Mouse (Mus musculus) midbrain, embryonic 15.5 days (tissue): Measurements from ENCODE around the gene Dnajc4. TPM values are rescaled to one million over a fixed set of nuclear protein-coding genes. Genes with fewer than 3 reads are reported as not detected.

Experiments used
- ATAC-seq: fragments of 200-750 bp; cut with Nextera tagmentation; replicated peaks from 2 replicates; pipeline ENCODE4 v1.8.0; 2017; ENCODE audit warnings: moderate TSS enrichment
- H3K27ac ChIP-seq: fragments of 300-500 bp; sonication (generic); 2 replicates; pipeline ENCODE4 v1.5.1; 2015; ENCODE audit warnings: mild to moderate bottlenecking, inconsistent platforms
- H3K27me3 ChIP-seq: fragments of 300-500 bp; sonication (generic); replicated peaks from 2 replicates; pipeline ENCODE4 v1.6.1; 2015; ENCODE audit warnings: inconsistent platforms
- H3K36me3 ChIP-seq: fragments of 300-500 bp; sonication (generic); replicated peaks from 2 replicates; pipeline ENCODE4 v1.6.1; 2015; ENCODE audit warnings: inconsistent platforms
- H3K4me1 ChIP-seq: fragments of 300-500 bp; sonication (generic); 2 replicates; pipeline ENCODE4 v1.6.1; 2015; ENCODE audit warnings: inconsistent platforms
- H3K4me2 ChIP-seq: fragments of 300-500 bp; sonication (generic); 2 replicates; pipeline ENCODE4 v1.6.1; 2015; ENCODE audit warnings: inconsistent platforms, mild to moderate bottlenecking, moderate library complexity
- H3K4me3 ChIP-seq: fragments of 300-500 bp; sonication (generic); 2 replicates; pipeline ENCODE4 v1.5.1; 2015; ENCODE audit warnings: mild to moderate bottlenecking, inconsistent platforms
- H3K9ac ChIP-seq: fragments of 300-500 bp; sonication (generic); 2 replicates; pipeline ENCODE4 v1.6.1; 2015; ENCODE audit warnings: mild to moderate bottlenecking, inconsistent platforms
- H3K9me3 ChIP-seq: fragments of 300-500 bp; sonication (generic); 2 replicates; pipeline ENCODE4 v1.6.1; 2016; ENCODE audit warnings: inconsistent platforms
- WGBS: fragments of 180-500 bp; shearing (Covaris S2); methylation state at CpG from one replicate; pipeline ENCODE4 v1.1.7; 2015; ENCODE audit warnings: mixed read lengths; 5-methylcytosine and 5-hydroxymethylcytosine counted together
- polyA plus RNA-seq: library from polyadenylated mRNA; unstranded; fragments of >200 nt; fragmentation: Nextera tagmentation; extraction: Ambion mirVana; gene quantifications from 2 replicates; pipeline ENCODE4 v1.2.1, GENCODE M21; 2015

Dnajc4 gene
- polyA plus RNA-seq, 1 experiment from 2014 or later, result 24.1 TPM

DNA sequence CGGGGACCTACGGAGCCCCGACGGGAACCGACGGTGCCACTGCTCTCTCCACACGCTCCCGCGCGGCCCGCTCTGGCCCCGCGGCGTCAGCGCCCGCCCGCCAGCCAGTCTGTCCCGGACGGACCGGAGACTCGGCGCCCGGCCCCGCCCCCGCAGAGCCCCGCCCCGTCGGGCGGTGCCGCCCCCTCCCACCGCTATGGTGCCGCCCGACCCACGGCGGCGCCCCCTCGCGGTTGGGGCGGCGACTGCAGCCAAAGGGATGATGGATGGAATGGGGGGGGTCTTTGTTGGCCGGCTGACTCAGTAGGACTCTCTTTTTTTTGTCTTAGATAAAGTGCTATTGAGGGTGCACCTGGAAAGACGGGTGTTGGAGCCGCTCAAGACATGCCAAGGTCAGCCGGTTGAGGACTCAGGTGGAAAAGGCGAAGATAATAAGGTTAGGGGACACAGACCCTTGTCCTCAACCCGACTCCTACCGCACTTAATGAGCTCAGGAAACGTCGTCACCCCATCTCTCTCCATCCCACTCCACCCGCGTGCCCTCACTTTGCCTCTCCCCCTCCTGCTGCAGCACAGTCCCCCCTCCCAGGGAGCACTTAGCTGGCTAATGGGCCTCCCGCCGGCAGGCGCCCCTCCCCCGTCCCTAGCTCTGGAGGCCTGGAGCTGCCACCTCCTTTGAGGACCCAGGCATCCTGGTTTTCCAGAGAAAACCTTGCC is 22.5 kb downstream of the Dnajc4 start:
- peak overlapping the region; percentile 37 for H3K4me2 ChIP-seq
- 2% methylated on average over 46 of the region's 55 CpGs for WGBS
- ATAC-seq, result no peak
- H3K36me3 ChIP-seq, result no peaks in the 10 kb centered on the region
- H3K27ac ChIP-seq, result no peak overlapping the region
- H3K9me3 ChIP-seq, result no peaks in the 10 kb centered on the region
- H3K4me1 ChIP-seq, result peaks cover 17% of the 10 kb centered on the region
- H3K9ac ChIP-seq, result no peak overlapping the region
- peak overlapping the region; percentile 29 for H3K4me3 ChIP-seq
- peaks cover 22% of the 10 kb centered on the region for H3K27me3 ChIP-seq

GRCm38 (mm10) chr19:6969291-6969664 is 23.1 kb downstream of the Dnajc4 start:
- peak overlapping the region; percentile 37 for H3K4me2 ChIP-seq
- peaks cover 22% of the 10 kb centered on the region for H3K27me3 ChIP-seq
- no peak overlapping the region for H3K9ac ChIP-seq
- H3K4me1 ChIP-seq, result peaks cover 17% of the 10 kb centered on the region
- no peaks in the 10 kb centered on the region for H3K9me3 ChIP-seq
- no peak for ATAC-seq
- no peak overlapping the region for H3K27ac ChIP-seq
- peak overlapping the region; percentile 29 for H3K4me3 ChIP-seq
- WGBS, result under 1% methylated on average over 19 of the region's 20 CpGs
- no peaks in the 10 kb centered on the region for H3K36me3 ChIP-seq

DNA sequence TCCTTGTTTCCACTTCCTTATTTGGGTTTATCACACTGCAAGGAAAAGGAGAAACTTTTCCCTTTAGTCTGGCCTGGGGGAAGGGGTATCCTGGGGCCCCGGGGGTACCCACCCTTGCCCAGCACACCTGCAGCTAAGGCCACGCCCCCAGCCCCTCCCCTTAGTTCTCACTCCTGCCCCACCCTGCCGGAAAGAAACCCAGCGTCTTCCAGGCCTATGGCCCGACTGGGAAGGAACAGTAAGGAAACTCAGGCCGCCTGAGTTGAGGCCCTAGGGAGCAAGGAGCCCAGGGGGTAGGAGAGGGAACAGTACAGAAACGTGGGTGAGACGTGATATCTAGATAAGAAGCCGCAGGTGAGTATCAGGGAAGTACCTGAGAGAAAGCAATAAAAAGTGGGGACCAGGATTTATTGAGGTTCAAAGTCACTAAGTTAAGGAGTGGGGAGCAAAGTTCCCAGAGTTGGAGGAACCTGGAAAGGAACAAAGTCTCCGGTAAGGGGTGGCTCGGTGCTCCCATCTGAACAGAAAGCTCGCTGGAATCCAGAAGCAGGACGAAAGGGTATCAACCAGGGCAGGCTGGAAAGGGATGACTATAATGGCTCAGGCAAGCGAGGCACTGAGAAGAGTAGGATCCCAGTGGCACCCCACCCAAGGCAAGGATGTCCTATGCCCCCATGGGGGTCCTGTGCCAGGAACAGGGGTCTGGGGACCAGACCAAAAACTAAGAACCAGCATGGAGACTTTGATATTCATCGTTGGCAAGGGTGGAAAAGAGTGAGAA is 23.7 kb downstream of the Dnajc4 start:
- Histone ChIP-seq H3K4me2 (peak overlapping the region; percentile 37), H3K4me3 (peak overlapping the region; percentile 29), H3K27ac (no peak overlapping the region), H3K4me1 (peaks cover 12% of the 10 kb centered on the region), H3K9ac (no peak overlapping the region), H3K36me3 (no peaks in the 10 kb centered on the region), H3K27me3 (peaks cover 22% of the 10 kb centered on the region), H3K9me3 (no peaks in the 10 kb centered on the region)
- ATAC-seq, result no peak
- WGBS, result 16% methylated on average over 15 of the region's 15 CpGs

GRCm38 (mm10) chr19:6956461-6956860 is 35.9 kb downstream of the Dnajc4 start:
- 81% methylated on average over 10 of the region's 10 CpGs for WGBS
- H3K27me3 ChIP-seq, result no peaks in the 10 kb centered on the region
- no peak for ATAC-seq

DNA sequence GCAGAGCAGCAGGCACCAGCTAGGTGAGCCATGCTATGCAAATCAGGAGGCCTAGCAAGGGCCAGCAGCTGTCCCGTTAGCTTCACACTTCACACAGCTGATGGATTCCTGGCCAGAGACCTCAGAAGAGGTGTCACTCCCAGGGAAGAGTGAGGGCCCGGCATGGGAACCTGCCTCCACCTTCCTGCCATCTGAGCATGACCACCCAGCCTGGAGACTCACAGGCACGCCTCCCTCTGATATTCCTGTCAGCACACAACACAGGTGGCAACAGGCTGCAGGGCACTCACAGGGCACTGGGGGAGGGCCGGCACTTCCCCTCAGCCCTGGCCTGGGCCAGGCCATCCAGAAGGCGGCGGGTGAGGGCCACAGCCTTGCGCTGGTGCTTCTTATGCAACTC is 36.9 kb downstream of the Dnajc4 start:
- no peaks in the 10 kb centered on the region for H3K36me3 ChIP-seq
- no peaks in the 10 kb centered on the region for H3K9me3 ChIP-seq
- H3K9ac ChIP-seq, result no peak overlapping the region
- H3K27me3 ChIP-seq, result no peaks in the 10 kb centered on the region
- no peak overlapping the region for H3K4me2 ChIP-seq
- H3K4me1 ChIP-seq, result peaks cover 14% of the 10 kb centered on the region
- no peak overlapping the region for H3K27ac ChIP-seq
- no peak for ATAC-seq
- WGBS, result 91% methylated on average over 7 of the region's 7 CpGs
- H3K4me3 ChIP-seq, result no peak overlapping the region

More at GRCm38 (mm10) chr19:6956461-6956860, 35.9 kb downstream of the Dnajc4 start:
- H3K27ac ChIP-seq, result no peak overlapping the region
- H3K4me1 ChIP-seq, result peaks cover 13% of the 10 kb centered on the region
- no peaks in the 10 kb centered on the region for H3K36me3 ChIP-seq
- no peak overlapping the region for H3K4me3 ChIP-seq
- no peaks in the 10 kb centered on the region for H3K9me3 ChIP-seq
- H3K9ac ChIP-seq, result no peak overlapping the region
- H3K4me2 ChIP-seq, result no peak overlapping the region

DNA sequence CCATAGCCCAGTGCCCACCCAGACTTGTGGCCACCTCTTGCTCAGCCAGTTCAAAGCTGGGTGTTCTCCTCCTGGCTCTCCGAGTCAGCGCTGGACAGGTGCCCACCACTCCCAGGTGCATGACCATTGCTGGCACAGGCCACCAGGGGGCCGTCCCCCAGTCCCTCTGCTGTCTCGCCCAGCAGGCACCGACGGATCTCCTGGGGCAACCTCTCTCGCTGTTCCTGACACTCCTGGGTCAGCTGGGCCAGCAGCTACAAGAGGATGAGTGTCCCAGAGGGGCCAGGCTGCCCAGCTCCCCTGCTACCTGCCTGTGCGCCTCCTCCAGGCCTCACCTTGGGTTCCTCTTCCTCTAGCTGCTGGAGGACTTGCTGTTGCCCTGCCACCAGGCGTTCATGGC is 38.3 kb downstream of the Dnajc4 start:
- Histone ChIP-seq H3K4me1 (peaks cover 23% of the 10 kb centered on the region), H3K36me3 (no peaks in the 10 kb centered on the region), H3K27ac (no peak overlapping the region), H3K4me2 (no peak overlapping the region), H3K27me3 (no peaks in the 10 kb centered on the region), H3K9ac (no peak overlapping the region), H3K4me3 (no peak overlapping the region), H3K9me3 (no peaks in the 10 kb centered on the region)
- no peak for ATAC-seq
- WGBS, result 56% methylated on average over 9 of the region's 9 CpGs

DNA sequence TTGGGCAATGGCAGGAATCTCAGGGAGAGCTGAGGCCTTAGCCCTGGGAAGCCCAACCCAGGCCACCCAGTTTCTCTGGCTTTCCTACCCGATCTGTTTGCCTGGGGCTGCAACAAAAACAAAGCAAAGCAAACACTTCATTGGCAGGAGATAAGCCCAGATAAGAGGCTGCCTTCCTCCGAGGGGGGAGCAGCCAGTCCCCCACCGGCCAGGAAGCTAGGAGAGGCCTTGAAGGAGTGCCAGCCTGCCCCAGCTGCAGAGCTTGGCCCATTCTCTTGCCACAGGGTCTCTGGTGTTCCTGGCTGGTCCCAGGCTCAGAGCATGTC is 39.7 kb downstream of the Dnajc4 start:
- ATAC-seq, result no peak
- peak overlapping the region; percentile 94 for H3K27ac ChIP-seq
- no peaks in the 10 kb centered on the region for H3K27me3 ChIP-seq
- H3K36me3 ChIP-seq, result no peaks in the 10 kb centered on the region
- no peaks in the 10 kb centered on the region for H3K9me3 ChIP-seq
- H3K9ac ChIP-seq, result peak overlapping the region; percentile 61
- peak overlapping the region; percentile 90 for H3K4me2 ChIP-seq
- 19% methylated on average over 3 of the region's 3 CpGs for WGBS
- peaks cover 23% of the 10 kb centered on the region for H3K4me1 ChIP-seq
- peak overlapping the region; percentile 62 for H3K4me3 ChIP-seq

- ATAC-seq, result peak; percentile 35
- H3K27ac ChIP-seq, result peak overlapping the region; percentile 94
- peak overlapping the region; percentile 61 for H3K9ac ChIP-seq
- WGBS, result 4% methylated on average over 31 of the region's 31 CpGs
- peaks cover 23% of the 10 kb centered on the region for H3K4me1 ChIP-seq
- no peaks in the 10 kb centered on the region for H3K27me3 ChIP-seq
- peak overlapping the region; percentile 90 for H3K4me2 ChIP-seq
- H3K4me3 ChIP-seq, result peak overlapping the region; percentile 62
- no peaks in the 10 kb centered on the region for H3K36me3 ChIP-seq
- no peaks in the 10 kb centered on the region for H3K9me3 ChIP-seq
Measured at GRCm38 (mm10) chr19:6951994-6952711, 40.2 kb downstream of the Dnajc4 start.

DNA sequence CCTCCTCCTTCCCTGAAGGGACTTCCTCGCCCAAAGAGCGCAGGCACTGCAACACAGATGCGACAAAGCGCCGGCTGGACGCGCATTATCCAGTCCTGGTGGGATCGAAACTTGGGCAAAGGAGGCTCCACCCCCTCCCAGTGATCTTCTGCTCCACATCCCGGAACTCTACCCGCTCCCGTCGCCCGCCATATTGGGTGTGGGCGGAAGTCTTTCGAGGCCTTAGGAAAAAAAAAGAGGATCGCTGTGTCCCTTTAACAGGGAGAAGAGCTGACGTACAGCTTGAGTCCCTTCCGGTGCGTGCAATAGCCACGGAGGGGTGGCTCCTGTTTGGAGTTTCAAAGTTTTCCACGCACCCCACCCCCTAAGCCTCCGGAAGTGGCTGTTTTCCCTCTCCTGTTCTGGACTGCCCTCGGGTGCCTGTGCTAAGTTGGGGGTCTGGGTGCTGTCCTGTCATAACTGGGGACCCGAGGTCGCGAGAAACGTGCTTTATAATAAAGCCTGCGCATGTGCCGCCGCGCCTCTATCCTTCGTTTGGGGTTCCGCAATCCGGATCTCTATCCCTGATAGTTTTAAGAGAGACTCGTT is 40.9 kb downstream of the Dnajc4 start:
- Histone ChIP-seq H3K36me3 (no peaks in the 10 kb centered on the region), H3K27me3 (no peaks in the 10 kb centered on the region), H3K4me3 (peak overlapping the region; percentile 62), H3K4me2 (peak overlapping the region; percentile 90), H3K27ac (peak overlapping the region; percentile 94), H3K9me3 (no peaks in the 10 kb centered on the region), H3K9ac (peak overlapping the region; percentile 69), H3K4me1 (peaks cover 23% of the 10 kb centered on the region)
- ATAC-seq, result peak; percentile 86
- WGBS, result under 1% methylated on average over 35 of the region's 35 CpGs

DNA sequence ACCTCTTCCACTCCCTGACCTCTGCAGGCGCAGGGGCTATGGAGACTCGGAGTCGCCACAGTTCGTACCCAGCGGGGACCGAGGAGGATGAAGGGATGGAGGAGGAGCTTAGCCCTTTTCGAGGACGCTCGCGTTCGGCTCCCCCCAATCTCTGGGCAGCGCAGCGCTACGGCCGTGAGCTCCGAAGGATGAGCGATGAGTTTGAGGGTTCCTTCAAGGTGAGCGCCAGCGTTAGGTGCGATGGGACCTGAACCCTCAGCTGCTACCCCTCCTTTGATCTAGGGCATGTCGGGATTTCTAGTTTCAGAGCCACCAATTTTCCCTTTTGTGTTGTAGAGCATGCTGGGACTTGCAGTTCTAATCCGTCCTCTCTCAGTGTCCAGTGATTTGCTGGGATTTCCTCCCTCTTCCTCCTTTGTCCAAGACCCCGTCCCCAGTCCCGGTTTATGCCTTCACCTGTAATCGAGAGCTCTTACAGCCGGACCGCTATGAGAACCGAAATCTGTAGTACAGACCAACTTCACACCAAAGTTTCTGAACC is 41.7 kb downstream of the Dnajc4 start:
- no peaks in the 10 kb centered on the region for H3K9me3 ChIP-seq
- H3K9ac ChIP-seq, result peak overlapping the region; percentile 69
- H3K27me3 ChIP-seq, result no peaks in the 10 kb centered on the region
- peaks cover 23% of the 10 kb centered on the region for H3K4me1 ChIP-seq
- peak overlapping the region; percentile 94 for H3K27ac ChIP-seq
- WGBS, result under 1% methylated on average over 28 of the region's 28 CpGs
- H3K4me2 ChIP-seq, result peak overlapping the region; percentile 90
- peak overlapping the region; percentile 62 for H3K4me3 ChIP-seq
- 0 out of 2 replicates have a peak, but pooled peaks cover 3% of the 10 kb centered on the region for H3K36me3 ChIP-seq
- ATAC-seq, result peak; percentile 57

DNA sequence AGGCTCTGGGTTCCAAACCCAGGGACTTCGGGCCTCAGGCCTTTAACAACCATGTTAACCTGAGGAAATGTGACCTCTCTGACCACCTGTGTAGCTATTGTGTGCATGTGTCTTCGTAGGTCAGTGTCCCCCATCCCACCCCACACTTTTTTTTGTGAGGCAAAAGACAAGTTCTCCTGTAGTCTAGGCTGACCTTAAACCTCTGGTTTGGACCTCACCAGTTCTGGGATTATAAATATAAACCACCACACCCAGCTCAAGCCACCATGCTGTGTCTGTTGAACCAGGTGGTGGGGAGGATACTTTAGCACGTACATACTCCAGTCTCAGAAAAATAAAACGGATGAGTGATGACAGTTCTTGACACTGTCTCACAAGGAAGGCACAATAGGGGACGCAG is 42.4 kb downstream of the Dnajc4 start:
- H3K9me3 ChIP-seq, result no peaks in the 10 kb centered on the region
- peak overlapping the region; percentile 94; the same call in 1 of the 2 replicates for H3K27ac ChIP-seq
- ATAC-seq, result no peak
- H3K9ac ChIP-seq, result peak overlapping the region; percentile 69
- H3K4me2 ChIP-seq, result peak overlapping the region; percentile 90
- H3K4me3 ChIP-seq, result peak overlapping the region; percentile 62
- WGBS, result 51% methylated on average over 5 of the region's 5 CpGs
- H3K27me3 ChIP-seq, result no peaks in the 10 kb centered on the region
- H3K36me3 ChIP-seq, result 0 out of 2 replicates have a peak, but pooled peaks cover 3% of the 10 kb centered on the region
- peaks cover 23% of the 10 kb centered on the region for H3K4me1 ChIP-seq

DNA sequence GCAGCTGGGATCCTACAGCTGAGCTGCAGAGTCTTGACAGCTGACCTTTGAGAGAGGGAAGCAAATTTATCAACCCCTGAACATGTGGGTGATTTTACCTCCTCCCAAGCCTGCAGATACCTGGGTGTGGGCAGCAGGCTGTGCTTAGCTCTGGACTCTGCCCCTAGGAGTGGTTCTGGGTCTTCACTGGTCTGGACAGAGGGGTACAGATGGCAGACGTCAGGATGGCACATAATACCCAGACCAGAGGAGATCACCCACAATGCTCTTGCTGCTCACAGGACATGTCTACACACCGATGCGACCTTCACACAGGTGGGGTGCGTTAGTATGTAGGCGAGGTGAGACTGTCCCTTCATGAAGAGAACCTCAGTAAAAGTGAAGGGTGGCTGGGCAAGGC is 42.8 kb downstream of the Dnajc4 start:
- 89% methylated on average over 5 of the region's 5 CpGs for WGBS
- peaks cover 23% of the 10 kb centered on the region for H3K4me1 ChIP-seq
- H3K4me3 ChIP-seq, result no peak overlapping the region; the same call in 1 of the 2 replicates
- H3K27me3 ChIP-seq, result no peaks in the 10 kb centered on the region
- H3K4me2 ChIP-seq, result no peak overlapping the region
- no peak overlapping the region for H3K9ac ChIP-seq
- no peak for ATAC-seq
- no peak overlapping the region for H3K27ac ChIP-seq
- H3K36me3 ChIP-seq, result 0 out of 2 replicates have a peak, but pooled peaks cover 3% of the 10 kb centered on the region
- H3K9me3 ChIP-seq, result no peaks in the 10 kb centered on the region
